Mouse (Mus musculus) small intestine, adult 2 months (tissue): ENCODE results near the gene Kdelr3. TPM values are rescaled to one million over a fixed set of nuclear protein-coding genes. Genes with fewer than 3 reads are reported as not detected.
A peak's percentile ranks its signal among the peaks of the same experiment; 100 is the strongest.

Source experiments
- H3K27ac ChIP-seq: fragments of 200-500 bp; 2 replicates; pipeline ENCODE4 v1.5.1; 2012; ENCODE audit warnings: low read depth, low read length, control low read depth, inconsistent platforms; ENCODE audit not compliant: insufficient read depth
- H3K27me3 ChIP-seq: fragments of 200-500 bp; 2 replicates; pipeline ENCODE4 v1.6.1; 2012; ENCODE audit warnings: mild to moderate bottlenecking, moderate library complexity, low read length, inconsistent platforms; ENCODE audit not compliant: control insufficient read depth, insufficient read depth
- H3K36me3 ChIP-seq: fragments of 200-500 bp; 2 replicates; pipeline ENCODE4 v1.6.1; 2012; ENCODE audit warnings: mild to moderate bottlenecking, low read length, control low read depth, inconsistent platforms; ENCODE audit not compliant: control insufficient read depth, insufficient read depth
- H3K4me1 ChIP-seq: fragments of 200-500 bp; 2 replicates; pipeline ENCODE4 v1.6.1; 2012; ENCODE audit warnings: low read length, inconsistent platforms, mixed read lengths; ENCODE audit not compliant: control insufficient read depth, insufficient read depth, insufficient read length
- H3K4me3 ChIP-seq: fragments of 200-500 bp; 2 replicates; pipeline ENCODE4 v1.5.1; 2012; ENCODE audit warnings: low read depth, mild to moderate bottlenecking, control low read depth, inconsistent platforms, low read length, moderate library complexity
- CTCF ChIP-seq: fragments of 200-500 bp; IDR thresholded peaks from 2 replicates; pipeline ENCODE4 v1.5.1; 2012; ENCODE audit warnings: low read depth, mild to moderate bottlenecking, control low read depth, inconsistent platforms, low read length, moderate library complexity, mixed read lengths; ENCODE audit not compliant: insufficient replicate concordance, insufficient read length; ENCODE audit errors: extremely low read depth
- POLR2A ChIP-seq: fragments of 200-500 bp; IDR thresholded peaks from 2 replicates; pipeline ENCODE4 v1.6.1; 2012; ENCODE audit warnings: low read depth, mild to moderate bottlenecking, control low read depth, inconsistent platforms, low read length, moderate library complexity
- WGBS: fragments of 180-500 bp; shearing (Covaris S2); methylation state at CpG from one replicate; pipeline ENCODE4 v1.1.7; 2018; 5-methylcytosine and 5-hydroxymethylcytosine counted together
- polyA plus RNA-seq: library from polyadenylated mRNA; depleted of rRNA; stranded (reverse); fragments of >200 nt; gene quantifications from 2 replicates; pipeline ENCODE4 v1.2.3, GENCODE M21; 2012; rRNA removed

The Kdelr3 gene
- 9.0 and 10.5 TPM in 2 replicates for polyA plus RNA-seq

DNA sequence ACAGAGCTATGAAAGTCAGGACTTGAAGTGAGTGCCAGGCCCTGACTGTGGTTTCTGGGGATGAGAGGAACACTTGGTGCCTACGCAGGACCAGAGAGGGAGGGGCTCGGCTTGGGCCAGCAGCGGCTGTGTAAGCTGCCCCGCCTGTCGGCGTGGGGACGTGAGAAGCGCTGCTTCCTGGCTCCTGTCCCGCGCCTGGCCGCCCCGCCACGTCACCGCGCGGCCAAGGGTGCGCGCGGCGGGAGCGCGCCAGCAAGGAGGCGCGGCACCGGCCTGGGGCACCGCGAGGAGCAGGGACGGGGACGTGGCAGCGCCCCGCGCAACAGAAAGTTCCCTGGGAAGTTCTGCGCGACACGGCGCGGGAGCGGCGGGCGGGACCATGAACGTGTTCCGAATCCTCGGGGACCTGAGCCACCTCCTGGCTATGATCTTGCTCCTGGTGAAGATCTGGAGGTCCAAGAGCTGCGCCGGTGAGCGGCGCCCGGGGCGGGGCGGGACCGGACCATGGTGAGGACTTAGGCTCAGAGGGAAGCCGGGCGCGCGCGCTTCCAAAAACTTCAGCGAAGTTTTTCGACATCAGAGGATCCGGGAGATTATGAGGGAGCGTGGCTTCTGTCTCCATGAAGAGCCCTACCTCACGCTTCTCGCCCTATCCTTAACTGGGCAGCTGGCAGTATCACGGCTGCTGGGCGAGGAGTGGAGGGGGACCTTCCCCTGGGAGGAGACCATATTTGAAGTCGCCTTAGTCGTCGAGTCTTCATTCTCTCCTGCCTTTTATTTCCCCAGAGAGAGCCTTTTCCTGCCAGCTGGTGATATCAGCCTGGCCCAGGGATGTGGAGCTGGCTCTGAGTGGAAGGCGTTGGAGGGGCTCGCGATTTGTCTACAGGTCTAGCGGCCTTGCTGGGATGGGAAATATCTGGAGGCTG, at the start of gene Kdelr3:
Gene Kdelr3 (plus strand): TSS at position 241 of the 926 bp plus-strand sequence.
- H3K36me3 ChIP-seq = no peaks in the 10 kb centered on the region
- H3K4me1 ChIP-seq = peaks cover 10% of the 10 kb centered on the region
- TF ChIP-seq POLR2A (no peak), CTCF (no peak)
- H3K4me3 ChIP-seq = peak within 1 kb of the TSS; percentile 78
- H3K27ac ChIP-seq = 0 out of 2 replicates have a peak within 1 kb of the TSS, but pooled peaks have one; percentile 24
- peaks cover 25% of the 10 kb centered on the region for H3K27me3 ChIP-seq
- under 1% methylated on average over 71 of the region's 71 CpGs for WGBS

DNA sequence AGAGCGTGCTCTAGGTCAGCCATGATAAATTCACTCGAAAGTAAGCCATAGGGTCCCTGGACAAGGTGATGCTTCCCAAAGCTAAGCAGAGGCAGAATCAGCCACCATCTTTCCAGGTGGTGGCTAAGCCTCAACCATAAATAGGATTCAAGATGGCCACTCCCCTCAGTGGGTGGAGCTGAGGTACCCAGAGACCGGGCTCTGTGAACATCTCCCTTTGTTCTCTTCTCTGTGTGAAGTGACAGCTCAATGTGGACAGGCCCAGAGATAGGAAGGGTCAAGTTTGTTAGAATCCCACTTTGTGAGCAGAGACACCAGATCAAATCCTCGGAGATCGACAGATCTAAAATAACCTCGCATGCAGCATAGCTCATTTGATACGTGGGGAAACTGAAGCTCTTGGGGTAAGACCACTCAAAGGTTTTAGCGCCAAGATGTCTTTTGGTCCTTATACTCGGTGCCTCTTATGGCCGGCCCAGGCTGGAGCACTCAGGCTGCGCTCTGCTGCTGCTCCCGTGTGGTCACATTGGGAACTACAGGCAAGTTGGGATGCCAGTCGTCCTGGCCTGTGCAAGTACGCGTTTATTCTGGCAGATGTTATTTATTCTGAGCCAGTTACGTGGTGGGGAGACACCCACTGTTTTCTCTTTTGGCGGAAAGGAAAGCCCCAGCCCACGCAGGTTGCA, 49.5 kb upstream of the Kdelr3 start:
- Histone ChIP-seq H3K4me1 (no peaks in the 10 kb centered on the region), H3K36me3 (no peaks in the 10 kb centered on the region), H3K4me3 (no peak overlapping the region), H3K27ac (no peak overlapping the region), H3K27me3 (0 out of 2 replicates have a peak, but pooled peaks cover 8% of the 10 kb centered on the region)
- TF ChIP-seq CTCF (peak; percentile 96), POLR2A (no peak)
- 6% methylated on average over 18 of the region's 18 CpGs for WGBS

DNA sequence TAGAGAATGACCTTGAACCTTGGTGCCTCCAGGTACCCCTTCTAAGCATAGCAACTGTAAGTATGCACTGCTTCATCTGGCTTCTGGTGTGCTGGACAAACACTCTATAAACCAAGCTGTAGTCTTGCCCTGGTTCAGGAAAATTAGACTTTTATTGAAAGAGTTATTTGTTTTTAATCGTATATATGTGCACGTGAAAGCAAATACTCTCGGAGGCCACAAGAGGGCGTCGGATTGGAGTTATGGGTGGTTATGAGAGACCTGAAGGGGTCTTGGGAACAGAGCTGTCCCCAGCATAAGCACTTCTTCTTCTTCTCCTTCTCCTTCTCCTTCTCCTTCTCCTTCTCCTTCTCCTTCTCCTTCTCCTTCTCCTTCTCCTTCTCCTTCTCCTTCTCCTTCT, 46.6 kb upstream of the Kdelr3 start:
- TF ChIP-seq POLR2A = no peak
- TF ChIP-seq CTCF = no peak
- 68% methylated on average over 5 of the region's 5 CpGs for whole genome bisulfite sequencing
- Histone ChIP-seq H3K27me3 (no peaks in the 10 kb centered on the region), H3K36me3 (no peaks in the 10 kb centered on the region), H3K4me3 (no peak overlapping the region), H3K4me1 (no peaks in the 10 kb centered on the region), H3K27ac (no peak overlapping the region)

DNA sequence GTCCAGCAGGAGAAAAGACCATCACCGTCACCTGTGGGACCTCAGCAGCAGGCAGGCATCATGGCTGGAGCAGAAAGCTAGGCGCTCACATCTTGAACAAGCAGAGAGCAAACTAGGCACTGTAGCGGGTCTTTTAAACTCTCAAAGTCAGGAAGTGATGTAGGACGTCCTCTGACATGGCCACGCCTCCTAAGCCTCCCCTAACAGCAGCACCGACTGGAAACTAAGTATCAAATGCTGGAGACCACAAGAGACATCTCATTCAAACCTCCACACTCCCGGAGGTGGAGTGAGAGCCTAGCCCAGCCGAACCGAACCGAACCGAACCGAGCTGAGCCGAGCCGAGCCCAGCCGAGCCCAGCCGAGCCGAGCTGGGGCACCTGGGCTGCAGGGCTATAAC, 45.6 kb upstream of the Kdelr3 start:
- no peaks in the 10 kb centered on the region for H3K4me1 ChIP-seq
- 0 out of 2 replicates have a peak overlapping the region, but pooled peaks have one; percentile 11 for H3K4me3 ChIP-seq
- no peak overlapping the region for H3K27ac ChIP-seq
- H3K27me3 ChIP-seq = no peaks in the 10 kb centered on the region
- 23% methylated on average over 17 of the region's 17 CpGs for WGBS
- TF ChIP-seq CTCF = no peak
- no peak for TF ChIP-seq POLR2A
- no peaks in the 10 kb centered on the region for H3K36me3 ChIP-seq

DNA sequence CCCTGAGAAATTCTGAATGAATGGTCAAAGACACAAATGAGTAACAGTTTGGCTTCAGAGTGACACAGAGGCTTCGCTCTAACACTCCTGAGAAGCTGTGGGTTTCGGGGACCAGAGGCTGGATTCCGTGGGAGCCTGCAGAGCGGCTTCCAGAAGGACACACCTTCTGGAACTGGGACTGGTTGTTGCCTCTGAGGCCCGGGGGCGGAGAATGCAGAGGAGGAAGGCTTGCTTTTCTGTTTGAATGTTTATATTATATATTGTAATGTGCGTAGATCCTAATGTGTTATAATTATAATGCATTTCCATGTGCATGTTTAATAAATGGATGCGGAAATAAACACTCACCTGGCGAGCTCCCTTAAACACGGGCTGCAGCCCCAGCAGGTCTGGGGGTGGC, 45.1 kb upstream of the Kdelr3 start:
- Histone ChIP-seq H3K36me3 (no peaks in the 10 kb centered on the region), H3K27me3 (no peaks in the 10 kb centered on the region), H3K4me3 (no peak overlapping the region), H3K27ac (no peak overlapping the region), H3K4me1 (no peaks in the 10 kb centered on the region)
- 37% methylated on average over 10 of the region's 10 CpGs for WGBS
- no peak for TF ChIP-seq POLR2A
- no peak for TF ChIP-seq CTCF

DNA sequence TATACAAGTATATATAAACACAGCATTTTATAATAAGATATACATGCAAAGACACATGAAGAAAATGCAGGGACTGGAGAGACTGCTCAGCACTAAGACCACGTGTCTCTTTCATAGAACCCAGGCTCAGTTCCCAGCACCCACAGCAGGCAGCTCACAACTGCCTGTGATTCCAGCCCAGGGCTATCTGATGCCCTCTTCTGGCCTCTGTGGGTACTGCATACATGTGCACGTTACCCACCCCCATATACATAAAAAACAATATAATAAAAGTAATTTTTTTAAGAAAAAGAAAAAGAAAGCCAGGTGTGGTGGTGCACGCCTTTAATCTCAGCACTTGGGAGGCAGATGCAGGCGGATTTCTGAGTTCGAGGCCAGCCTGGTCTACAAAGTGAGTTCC, 43.2 kb upstream of the Kdelr3 start:
- Histone ChIP-seq H3K4me1 (no peaks in the 10 kb centered on the region), H3K27me3 (no peaks in the 10 kb centered on the region), H3K4me3 (no peak overlapping the region), H3K27ac (no peak overlapping the region), H3K36me3 (no peaks in the 10 kb centered on the region)
- TF ChIP-seq POLR2A (no peak), CTCF (peak; percentile 39; the same call in 1 of the 2 replicates)
- 84% methylated on average over 5 of the region's 5 CpGs for WGBS
